Mouse (Mus musculus): ENCODE measurements around the gene Tsnaxip1. TPM values are rescaled to one million over a fixed set of nuclear protein-coding genes. Genes with fewer than 3 reads are reported as not detected.

The Tsnaxip1 gene
- polyA plus RNA-seq, 1 experiment from 2014 or later: 3.4 TPM

DNA sequence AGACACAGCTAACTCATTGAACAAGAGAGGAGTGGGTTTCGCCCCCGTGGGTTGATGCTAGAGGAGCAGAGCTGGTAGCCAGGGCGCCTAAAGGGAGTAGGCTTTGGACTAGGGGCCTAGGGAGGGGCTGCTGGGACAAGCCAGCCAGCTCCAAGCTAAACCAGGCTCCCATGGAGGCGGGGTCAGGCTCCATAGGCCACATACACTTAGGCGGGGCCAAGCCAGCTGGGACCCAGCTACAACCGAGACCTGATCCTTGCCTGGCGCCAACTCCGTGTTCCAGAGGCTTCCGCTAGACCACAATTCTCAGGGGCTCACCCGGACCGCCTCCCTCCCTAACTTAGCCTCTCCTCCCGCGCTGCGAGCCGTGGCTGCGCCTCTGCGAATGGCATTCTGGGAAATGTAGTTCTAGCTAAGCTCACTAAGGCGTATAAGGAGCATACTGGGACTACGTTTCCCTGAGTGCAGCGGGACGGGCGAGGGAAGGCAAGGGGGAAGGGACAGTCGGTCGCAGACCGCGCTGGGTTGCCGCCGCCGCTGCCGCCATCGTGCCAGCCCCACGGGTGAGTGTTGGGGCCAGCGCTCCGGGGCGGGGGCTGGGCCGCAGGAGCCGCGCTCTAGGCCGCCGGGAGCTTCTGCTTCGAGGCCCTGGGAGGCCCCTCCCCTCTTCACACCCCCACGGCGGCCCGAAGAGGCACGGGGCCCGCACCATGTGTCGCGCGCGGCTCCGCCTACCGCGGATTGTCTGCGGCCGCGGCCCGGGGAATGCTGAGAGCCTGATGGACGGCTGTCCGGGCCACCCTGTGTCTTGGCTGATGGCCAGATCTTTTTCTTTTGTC, 32.8 kb downstream of the Tsnaxip1 start, which contains the start of gene Nutf2:
TSS of gene Nutf2 (plus strand) at position 438 of the 839 bp plus-strand sequence.
- DNase-seq (ENCODE audit: low spot score) (peak; percentile 100), ATAC-seq (ENCODE audit: low read depth) (peak; percentile 98)
- peak within 1 kb of the TSS; percentile 84 for H3K27ac ChIP-seq (replicated peaks; ENCODE audit: low read depth, low read length)
- WGBS: under 1% methylated on average over 26 of the region's 59 CpGs
- no peaks in the 10 kb centered on the region for H3K9me3 ChIP-seq (ENCODE audit: control insufficient read depth, low read length)
- H3K9ac ChIP-seq (ENCODE audit: low read depth, low read length): peak within 1 kb of the TSS; percentile 94
- peak within 1 kb of the TSS; percentile 84 for H3K4me2 ChIP-seq (ENCODE audit: low read depth, low read length)
- peak within 1 kb of the TSS; percentile 96 for H3K4me3 ChIP-seq (ENCODE audit: low read depth, low read length)
- peaks cover 33% of the 10 kb centered on the region for H3K4me1 ChIP-seq (ENCODE audit: control insufficient read depth, insufficient read depth, low read length)
- H3K27me3 ChIP-seq (replicated peaks; ENCODE audit: control insufficient read depth, insufficient read depth, low read length): no peaks in the 10 kb centered on the region
- peaks cover 16% of the 10 kb centered on the region for H3K36me3 ChIP-seq (ENCODE audit: control insufficient read depth, insufficient read depth, low read length)

DNA sequence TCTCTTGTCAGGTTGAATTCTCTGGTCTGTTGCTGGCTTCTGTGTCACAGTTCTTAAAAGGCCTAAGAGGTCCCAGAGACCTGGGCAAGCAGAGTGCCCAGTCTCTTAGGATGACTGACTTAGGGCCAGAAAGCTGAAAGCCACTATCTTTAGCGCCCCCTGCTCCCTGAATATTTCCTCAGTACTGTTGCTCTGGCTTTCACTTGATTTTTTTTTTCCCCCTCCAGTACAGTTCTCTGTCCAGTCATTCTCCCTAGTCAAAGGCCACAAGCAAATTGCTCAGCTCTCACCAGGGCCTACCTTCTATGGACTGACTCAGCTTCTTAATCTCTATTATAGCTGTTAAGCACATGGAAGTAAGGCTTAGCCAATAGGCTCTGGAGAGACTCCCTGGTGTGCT, 34.4 kb downstream of the Tsnaxip1 start:
- Histone ChIP-seq H3K4me1 (ENCODE audit: control insufficient read depth, insufficient read depth, low read length) (peaks cover 24% of the 10 kb centered on the region), H3K9me3 (ENCODE audit: control insufficient read depth, low read length) (no peaks in the 10 kb centered on the region), H3K9ac (ENCODE audit: low read depth, low read length) (peak overlapping the region; percentile 94), H3K4me2 (ENCODE audit: low read depth, low read length) (peak overlapping the region; percentile 84), H3K27me3 (replicated peaks; ENCODE audit: control insufficient read depth, insufficient read depth, low read length) (no peaks in the 10 kb centered on the region), H3K4me3 (ENCODE audit: low read depth, low read length) (peak overlapping the region; percentile 96), H3K36me3 (ENCODE audit: control insufficient read depth, insufficient read depth, low read length) (peaks cover 30% of the 10 kb centered on the region), H3K27ac (replicated peaks; ENCODE audit: low read depth, low read length) (no peak overlapping the region)
- ATAC-seq (ENCODE audit: low read depth): no peak
- no peak for DNase-seq (ENCODE audit: low spot score)
- 8% methylated on average over 1 of the region's 1 CpGs for WGBS

DNA sequence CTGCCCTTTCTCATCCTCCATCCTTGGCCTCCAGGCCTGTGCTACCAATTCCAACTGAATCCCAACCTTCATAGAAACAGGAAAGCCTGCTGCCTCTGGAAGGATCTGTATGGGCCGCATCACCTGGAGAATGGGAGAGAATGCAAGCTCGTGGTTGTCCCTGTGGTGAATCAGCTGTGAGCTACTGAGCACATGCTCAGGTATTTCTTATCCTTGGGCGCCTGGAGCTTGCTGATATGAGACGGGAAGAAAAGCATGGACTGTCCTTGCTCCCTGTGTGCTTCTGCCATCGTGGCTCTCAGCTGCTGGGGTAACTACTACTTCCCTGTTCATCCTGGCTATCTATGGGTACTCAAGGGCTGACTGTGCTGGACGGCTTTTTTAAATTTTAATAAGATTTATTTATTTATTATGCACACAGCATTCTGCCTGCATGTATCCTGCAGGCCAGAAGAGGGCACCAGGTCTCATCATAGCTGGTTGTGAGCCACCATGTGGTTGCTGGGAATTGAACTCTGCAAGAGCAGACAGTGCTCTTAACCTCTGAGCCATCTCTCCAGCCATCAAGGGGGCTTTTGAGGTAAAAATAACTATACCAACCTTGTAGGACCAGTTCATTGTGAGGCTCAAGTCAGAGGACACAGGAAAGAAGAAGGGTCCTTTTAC, 39.0 kb downstream of the Tsnaxip1 start:
- Histone ChIP-seq H3K4me3 (ENCODE audit: low read depth, low read length) (no peak overlapping the region), H3K9me3 (ENCODE audit: control insufficient read depth, low read length) (no peaks in the 10 kb centered on the region), H3K27ac (replicated peaks; ENCODE audit: low read depth, low read length) (no peak overlapping the region), H3K27me3 (replicated peaks; ENCODE audit: control insufficient read depth, insufficient read depth, low read length) (no peaks in the 10 kb centered on the region), H3K4me2 (ENCODE audit: low read depth, low read length) (no peak overlapping the region), H3K36me3 (ENCODE audit: control insufficient read depth, insufficient read depth, low read length) (peaks cover 64% of the 10 kb centered on the region), H3K9ac (ENCODE audit: low read depth, low read length) (no peak overlapping the region), H3K4me1 (ENCODE audit: control insufficient read depth, insufficient read depth, low read length) (peaks cover 7% of the 10 kb centered on the region)
- WGBS: 84% methylated on average over 6 of the region's 6 CpGs
- no peak for DNase-seq (ENCODE audit: low spot score)
- no peak for ATAC-seq (ENCODE audit: low read depth)

DNA sequence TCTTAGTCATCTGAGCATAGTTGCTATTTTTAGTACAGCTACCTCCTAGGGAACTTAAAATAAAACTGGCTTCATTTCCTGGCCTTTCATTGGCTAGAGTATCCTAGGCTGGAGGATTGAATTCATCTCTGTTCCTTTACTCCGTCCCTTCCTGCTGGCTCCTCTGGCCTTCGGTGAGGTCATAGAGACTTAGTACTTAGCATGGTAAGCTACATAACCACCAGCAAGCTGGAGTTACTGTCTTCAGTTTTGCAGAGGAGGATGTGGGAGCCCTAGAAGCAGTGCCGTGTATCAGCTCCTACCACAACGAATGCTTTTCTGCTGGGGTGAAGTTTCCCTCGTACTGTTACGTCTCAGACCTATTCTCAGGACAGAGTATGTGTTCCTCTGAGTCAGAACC, 46.8 kb downstream of the Tsnaxip1 start:
- Histone ChIP-seq H3K27ac (replicated peaks; ENCODE audit: low read depth, low read length) (no peak overlapping the region), H3K4me2 (ENCODE audit: low read depth, low read length) (no peak overlapping the region), H3K9ac (ENCODE audit: low read depth, low read length) (no peak overlapping the region), H3K9me3 (ENCODE audit: control insufficient read depth, low read length) (no peaks in the 10 kb centered on the region), H3K4me1 (ENCODE audit: control insufficient read depth, insufficient read depth, low read length) (no peaks in the 10 kb centered on the region), H3K27me3 (replicated peaks; ENCODE audit: control insufficient read depth, insufficient read depth, low read length) (no peaks in the 10 kb centered on the region), H3K4me3 (ENCODE audit: low read depth, low read length) (no peak overlapping the region), H3K36me3 (ENCODE audit: control insufficient read depth, insufficient read depth, low read length) (peaks cover 78% of the 10 kb centered on the region)
- no peak for ATAC-seq (ENCODE audit: low read depth)
- WGBS: 77% methylated on average over 6 of the region's 6 CpGs
- DNase-seq (ENCODE audit: low spot score): no peak

DNA sequence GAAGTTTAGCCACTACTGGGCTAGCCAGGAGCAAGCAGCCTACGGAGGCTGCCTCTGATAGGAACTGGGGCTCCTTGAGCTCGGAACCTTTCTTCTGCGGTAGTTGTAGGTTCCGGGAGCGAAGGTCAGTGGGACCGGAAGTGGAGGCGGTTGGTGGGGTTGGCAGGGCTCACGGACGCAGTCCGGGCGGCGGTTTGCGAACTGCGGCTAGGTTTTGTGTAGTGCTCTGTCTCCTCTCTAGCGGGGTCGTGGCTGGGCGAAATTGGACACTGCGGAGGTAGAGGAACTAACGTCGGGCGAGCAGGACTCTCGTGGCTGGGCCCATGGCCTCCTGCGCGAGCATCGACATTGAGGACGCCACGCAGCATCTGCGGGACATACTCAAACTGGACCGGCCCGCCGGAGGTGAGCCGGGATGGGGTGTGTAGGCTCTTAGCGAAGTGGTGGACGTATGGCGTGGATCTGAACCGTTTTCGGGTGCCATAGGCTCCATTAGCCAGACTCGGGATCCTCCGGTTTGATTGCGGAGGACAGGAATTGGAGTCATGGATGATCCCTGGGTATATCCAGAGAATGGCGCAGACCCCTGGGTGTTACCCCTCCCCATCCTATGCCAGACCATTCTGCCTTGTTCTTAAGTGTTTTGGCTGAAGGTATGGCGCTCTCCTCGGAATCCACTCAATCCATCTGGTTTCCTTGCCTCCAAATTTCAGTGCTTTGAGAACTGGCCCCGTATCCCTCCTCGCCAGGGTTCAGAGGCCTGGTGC, 53.4 kb downstream of the Tsnaxip1 start, which contains the start of gene Edc4:
TSS of gene Edc4 (plus strand) at position 128 of the 767 bp plus-strand sequence.
- DNase-seq (ENCODE audit: low spot score): peak; percentile 82
- Histone ChIP-seq H3K9ac (ENCODE audit: low read depth, low read length) (peak within 1 kb of the TSS; percentile 90), H3K4me3 (ENCODE audit: low read depth, low read length) (peak within 1 kb of the TSS; percentile 85), H3K9me3 (ENCODE audit: control insufficient read depth, low read length) (no peaks in the 10 kb centered on the region), H3K4me1 (ENCODE audit: control insufficient read depth, insufficient read depth, low read length) (peaks cover 8% of the 10 kb centered on the region; the same call in 1 of the 2 replicates), H3K36me3 (ENCODE audit: control insufficient read depth, insufficient read depth, low read length) (peaks cover 64% of the 10 kb centered on the region), H3K4me2 (ENCODE audit: low read depth, low read length) (peak within 1 kb of the TSS; percentile 89), H3K27me3 (replicated peaks; ENCODE audit: control insufficient read depth, insufficient read depth, low read length) (no peaks in the 10 kb centered on the region), H3K27ac (replicated peaks; ENCODE audit: low read depth, low read length) (peak within 1 kb of the TSS; percentile 67)
- WGBS: under 1% methylated on average over 39 of the region's 45 CpGs
- peak; percentile 83 for ATAC-seq (ENCODE audit: low read depth)

DNA sequence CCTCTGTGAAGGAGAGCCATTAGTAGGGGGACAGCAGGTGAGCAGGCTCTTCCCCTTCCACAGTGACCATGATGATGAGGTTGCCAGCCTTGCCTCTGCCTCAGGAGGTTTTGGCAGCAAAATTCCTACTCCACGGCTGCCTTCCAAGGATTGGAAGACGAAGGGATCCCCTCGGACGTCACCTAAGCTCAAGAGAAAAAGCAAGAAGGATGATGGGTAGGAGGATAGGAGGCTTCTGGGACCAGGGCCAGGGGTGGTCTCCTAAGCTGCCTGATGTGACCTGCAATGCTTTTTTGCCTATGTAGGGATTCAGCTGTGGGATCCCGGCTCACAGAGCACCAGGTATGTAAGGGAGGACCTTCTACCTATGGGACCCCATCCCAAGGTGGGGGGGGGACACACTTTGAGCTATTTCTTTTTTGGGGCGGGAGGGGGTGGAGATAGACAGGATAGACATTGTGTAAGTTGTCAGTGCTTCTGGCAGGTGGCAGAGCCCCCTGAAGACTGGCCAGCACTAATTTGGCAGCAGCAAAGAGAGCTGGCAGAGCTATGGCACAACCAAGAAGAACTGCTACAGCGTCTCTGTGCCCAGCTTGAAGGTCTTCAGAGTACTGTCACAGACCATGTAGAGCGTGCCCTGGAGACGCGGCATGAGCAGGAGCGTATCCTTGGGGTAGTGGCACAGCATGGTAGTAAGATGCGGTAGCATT, 62.4 kb downstream of the Tsnaxip1 start:
- DNase-seq (ENCODE audit: low spot score) (no peak), ATAC-seq (ENCODE audit: low read depth) (no peak)
- Histone ChIP-seq H3K4me2 (ENCODE audit: low read depth, low read length) (no peak overlapping the region), H3K27ac (replicated peaks; ENCODE audit: low read depth, low read length) (no peak overlapping the region), H3K36me3 (ENCODE audit: control insufficient read depth, insufficient read depth, low read length) (peaks cover 88% of the 10 kb centered on the region), H3K4me1 (ENCODE audit: control insufficient read depth, insufficient read depth, low read length) (no peaks in the 10 kb centered on the region), H3K9ac (ENCODE audit: low read depth, low read length) (no peak overlapping the region), H3K27me3 (replicated peaks; ENCODE audit: control insufficient read depth, insufficient read depth, low read length) (no peaks in the 10 kb centered on the region), H3K4me3 (ENCODE audit: low read depth, low read length) (no peak overlapping the region), H3K9me3 (ENCODE audit: control insufficient read depth, low read length) (no peaks in the 10 kb centered on the region)
- whole genome bisulfite sequencing: 95% methylated on average over 12 of the region's 12 CpGs

DNA sequence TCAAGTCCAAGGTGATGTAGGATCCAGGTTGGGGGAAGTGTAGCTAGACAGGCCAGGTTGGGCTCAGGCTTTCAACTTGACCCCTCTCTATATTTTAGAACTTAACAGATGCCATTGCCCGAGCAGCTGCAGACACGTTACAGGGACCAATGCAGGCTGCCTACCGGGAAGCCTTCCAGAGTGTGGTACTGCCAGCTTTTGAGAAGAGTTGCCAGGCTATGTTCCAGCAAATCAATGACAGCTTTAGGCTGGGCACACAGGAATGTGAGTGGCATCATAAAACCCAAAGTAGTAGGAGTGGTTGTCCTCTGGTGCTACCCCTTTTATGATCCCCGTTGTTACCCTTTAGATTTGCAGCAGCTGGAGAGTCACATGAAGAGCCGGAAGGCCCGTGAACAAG, 63.3 kb downstream of the Tsnaxip1 start:
- 92% methylated on average over 6 of the region's 6 CpGs for WGBS
- Histone ChIP-seq H3K9ac (ENCODE audit: low read depth, low read length) (no peak overlapping the region), H3K36me3 (ENCODE audit: control insufficient read depth, insufficient read depth, low read length) (peaks cover 81% of the 10 kb centered on the region), H3K9me3 (ENCODE audit: control insufficient read depth, low read length) (no peaks in the 10 kb centered on the region), H3K27ac (replicated peaks; ENCODE audit: low read depth, low read length) (no peak overlapping the region), H3K27me3 (replicated peaks; ENCODE audit: control insufficient read depth, insufficient read depth, low read length) (no peaks in the 10 kb centered on the region), H3K4me3 (ENCODE audit: low read depth, low read length) (no peak overlapping the region), H3K4me2 (ENCODE audit: low read depth, low read length) (no peak overlapping the region), H3K4me1 (ENCODE audit: control insufficient read depth, insufficient read depth, low read length) (no peaks in the 10 kb centered on the region)
- ATAC-seq (ENCODE audit: low read depth): no peak
- no peak for DNase-seq (ENCODE audit: low spot score)

DNA sequence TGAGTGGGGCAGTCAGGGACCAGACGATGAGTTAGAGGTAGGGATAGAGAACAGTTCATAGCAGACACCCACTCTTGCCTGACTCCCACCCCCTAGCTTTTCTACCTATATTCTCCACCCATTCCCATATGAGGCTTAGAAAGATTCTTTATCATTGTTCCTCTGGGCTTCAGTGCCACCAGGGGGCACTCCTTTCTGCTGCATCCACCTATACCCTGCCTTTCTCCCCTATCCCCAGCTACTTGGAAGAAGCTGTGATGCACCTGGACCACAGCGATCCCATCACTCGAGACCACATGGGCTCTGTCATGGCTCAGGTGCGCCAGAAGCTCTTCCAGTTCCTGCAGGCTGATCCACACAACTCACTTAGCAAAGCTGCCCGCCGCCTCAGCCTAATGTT, 64.9 kb downstream of the Tsnaxip1 start:
- DNase-seq (ENCODE audit: low spot score) (no peak), ATAC-seq (ENCODE audit: low read depth) (no peak)
- 92% methylated on average over 6 of the region's 6 CpGs for whole genome bisulfite sequencing
- H3K4me1 ChIP-seq (ENCODE audit: control insufficient read depth, insufficient read depth, low read length): no peaks in the 10 kb centered on the region
- H3K4me2 ChIP-seq (ENCODE audit: low read depth, low read length): no peak overlapping the region
- no peak overlapping the region for H3K27ac ChIP-seq (replicated peaks; ENCODE audit: low read depth, low read length)
- H3K9me3 ChIP-seq (ENCODE audit: control insufficient read depth, low read length): no peaks in the 10 kb centered on the region
- no peaks in the 10 kb centered on the region for H3K27me3 ChIP-seq (replicated peaks; ENCODE audit: control insufficient read depth, insufficient read depth, low read length)
- peaks cover 65% of the 10 kb centered on the region for H3K36me3 ChIP-seq (ENCODE audit: control insufficient read depth, insufficient read depth, low read length)
- no peak overlapping the region for H3K4me3 ChIP-seq (ENCODE audit: low read depth, low read length)
- no peak overlapping the region for H3K9ac ChIP-seq (ENCODE audit: low read depth, low read length)
